Mouse (Mus musculus): ENCODE measurements around the gene Unc5b.

Gene Unc5b

GRCm38 (mm10) chr10:60797682-60798422 is 33.5 kb downstream of the Unc5b start:
- no peak for DNase-seq

GRCm38 (mm10) chr10:60796474-60796873 is 34.9 kb downstream of the Unc5b start:
- no peak for DNase-seq

GRCm38 (mm10) chr10:60796028-60796427 is 35.4 kb downstream of the Unc5b start:
- no peak for DNase-seq

GRCm38 (mm10) chr10:60794792-60795191 is 36.6 kb downstream of the Unc5b start:
- DNase-seq, result no peak

GRCm38 (mm10) chr10:60794374-60794773 is 37.0 kb downstream of the Unc5b start:
- DNase-seq, result no peak

GRCm38 (mm10) chr10:60792841-60793240 is 38.5 kb downstream of the Unc5b start:
- peak; percentile 67 to 76 for DNase-seq

- DNase-seq, result peak; percentile 34 to 57
Measured at GRCm38 (mm10) chr10:60792365-60792764, 39.0 kb downstream of the Unc5b start.

- no peak for DNase-seq
Measured at GRCm38 (mm10) chr10:60790912-60791311, 40.5 kb downstream of the Unc5b start.

- peak in 1 of 2 experiments; percentile 28 for DNase-seq
Measured at GRCm38 (mm10) chr10:60787303-60788074, 43.9 kb downstream of the Unc5b start.

- no peak for DNase-seq
Measured at GRCm38 (mm10) chr10:60783608-60784007, 47.8 kb downstream of the Unc5b start.

- peak; percentile 70 to 85 for DNase-seq
Measured at GRCm38 (mm10) chr10:60779628-60780027, 51.8 kb downstream of the Unc5b start.

- DNase-seq, result peak; percentile 49 to 58
Measured at GRCm38 (mm10) chr10:60778542-60778941, 52.8 kb downstream of the Unc5b start.

- DNase-seq, result peak in 1 of 2 experiments; percentile 36
Measured at GRCm38 (mm10) chr10:60775473-60775872, 55.9 kb downstream of the Unc5b start.

GRCm38 (mm10) chr10:60774616-60775015 is 56.8 kb downstream of the Unc5b start:
- DNase-seq, result no peak

- DNase-seq, result no peak
Measured at GRCm38 (mm10) chr10:60770855-60771254, 60.5 kb downstream of the Unc5b start.

- DNase-seq, result no peak
Measured at GRCm38 (mm10) chr10:60768614-60769013, 62.8 kb downstream of the Unc5b start.

GRCm38 (mm10) chr10:60767400-60767799 is 64.0 kb downstream of the Unc5b start:
- DNase-seq, result no peak

GRCm38 (mm10) chr10:60762126-60762525 is 69.3 kb downstream of the Unc5b start:
- DNase-seq, result no peak

GRCm38 (mm10) chr10:60760377-60760776 is 71.0 kb downstream of the Unc5b start:
- peak; percentile 92 to 93 for DNase-seq

GRCm38 (mm10) chr10:60756992-60757391 is 74.4 kb downstream of the Unc5b start:
- DNase-seq, result peak; percentile 45 to 73

- no peak for DNase-seq
Measured at GRCm38 (mm10) chr10:60756146-60756545, 75.2 kb downstream of the Unc5b start.

GRCm38 (mm10) chr10:60753941-60754340 is 77.4 kb downstream of the Unc5b start:
- no peak for DNase-seq

GRCm38 (mm10) chr10:60753261-60753660 is 78.1 kb downstream of the Unc5b start:
- DNase-seq, result peak in 1 of 2 experiments; percentile 49

Data from lung, postnatal 4 days (tissue).